Mouse (Mus musculus): ENCODE data around the gene Auts2.

Gene Auts2

DNA sequence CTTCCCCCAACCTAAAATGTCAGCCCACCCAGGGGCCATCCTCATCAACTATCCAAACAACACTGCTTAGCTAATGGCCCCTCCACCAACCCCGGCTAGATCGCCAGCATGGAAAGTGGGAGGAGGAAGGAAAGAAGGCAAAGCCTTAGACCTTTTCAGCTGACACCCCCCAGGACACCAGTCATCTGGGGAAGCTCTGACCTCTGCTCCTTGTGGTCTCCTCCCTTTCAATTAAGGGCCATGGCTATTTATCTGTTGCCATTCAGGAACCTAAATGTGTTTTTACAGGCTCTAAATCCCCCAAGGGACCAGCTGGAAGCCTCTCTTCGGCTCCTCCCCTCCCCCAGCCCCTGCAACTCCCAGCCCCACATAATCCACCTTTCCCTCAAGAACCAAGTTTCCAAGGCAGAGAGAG lies 42.3 kb downstream of the Auts2 start:
- DNase-seq (ENCODE audit: low read depth, low spot score) = no peak

DNA sequence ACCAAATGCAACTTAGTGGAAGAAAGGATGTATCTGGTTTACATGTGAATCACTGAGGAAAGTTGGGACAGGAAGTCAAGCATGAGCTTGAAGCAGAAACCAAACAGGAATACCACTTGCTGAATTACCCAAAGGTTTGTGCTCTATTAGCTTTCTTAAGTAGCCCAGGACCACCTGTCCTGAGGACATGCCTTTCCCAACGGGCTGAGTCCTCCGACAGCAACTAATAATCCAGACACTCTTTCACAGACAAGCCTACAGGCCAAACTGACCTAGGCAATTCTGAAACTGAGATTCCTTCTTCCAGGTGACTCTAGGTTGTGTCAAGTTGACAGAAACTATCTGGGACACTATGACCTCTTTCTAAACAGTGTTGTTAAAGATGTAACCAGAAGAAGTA lies 44.2 kb downstream of the Auts2 start:
- no peak for DNase-seq (ENCODE audit: low read depth, low spot score)

DNA sequence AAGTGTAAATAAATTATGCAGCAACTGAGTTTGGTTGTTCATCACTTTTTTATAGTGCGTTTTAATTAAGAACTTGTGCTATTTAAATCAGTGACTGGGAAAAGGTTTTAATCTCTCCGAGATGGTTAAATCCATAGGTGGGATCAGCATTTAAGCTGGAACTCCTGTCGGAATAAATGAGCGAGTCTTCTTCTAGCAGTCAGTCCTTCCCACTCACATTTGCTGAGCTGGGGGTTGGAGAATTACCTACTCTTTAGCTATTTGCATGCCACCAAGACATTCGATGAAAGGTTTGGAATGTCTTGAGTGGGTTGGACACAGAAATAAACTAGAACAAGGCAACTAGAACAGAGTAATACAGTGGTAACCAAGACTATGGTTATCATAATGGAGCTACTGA lies 45.1 kb downstream of the Auts2 start:
- DNase-seq (ENCODE audit: low read depth, low spot score) = no peak

DNA sequence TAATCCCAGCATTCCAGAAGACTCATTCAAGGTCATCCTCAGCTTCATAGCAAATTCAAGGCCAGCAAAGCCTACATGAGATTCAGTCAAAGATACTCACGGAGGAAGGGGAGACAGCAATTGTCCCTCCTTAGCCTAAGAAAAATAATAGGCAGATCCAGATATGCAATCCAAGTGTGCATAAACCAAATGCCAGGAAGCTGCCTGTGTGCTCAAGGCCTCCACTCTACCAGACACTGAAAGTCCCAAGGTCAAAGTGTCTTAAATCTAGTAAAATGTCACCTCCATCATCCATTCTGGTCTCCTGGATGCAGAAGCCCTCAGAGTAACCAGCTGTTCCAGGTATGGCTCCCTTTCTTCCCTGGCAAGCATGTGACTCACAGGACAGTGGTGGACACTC lies 50.4 kb downstream of the Auts2 start:
- no peak for DNase-seq (ENCODE audit: low read depth, low spot score)

DNA sequence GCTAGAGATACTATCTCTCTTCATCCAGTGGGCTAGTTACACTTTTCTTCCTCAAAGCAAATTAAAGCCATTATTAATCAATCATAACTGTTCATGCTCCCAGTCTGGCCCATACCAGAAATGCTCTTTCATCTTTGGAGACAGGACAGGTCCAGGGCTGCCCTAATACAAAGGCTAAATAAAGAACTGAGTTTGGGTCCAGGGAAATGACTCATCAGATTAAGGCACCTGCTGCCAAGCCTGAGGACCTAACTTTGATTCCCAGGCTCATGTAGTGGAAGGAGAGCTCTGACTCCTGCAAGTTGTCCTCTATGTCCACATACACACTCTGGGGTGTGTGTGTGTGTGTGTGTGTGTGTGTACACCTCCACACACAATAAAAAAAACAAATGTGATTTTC lies 51.1 kb downstream of the Auts2 start:
- no peak for DNase-seq (ENCODE audit: low read depth, low spot score)

DNA sequence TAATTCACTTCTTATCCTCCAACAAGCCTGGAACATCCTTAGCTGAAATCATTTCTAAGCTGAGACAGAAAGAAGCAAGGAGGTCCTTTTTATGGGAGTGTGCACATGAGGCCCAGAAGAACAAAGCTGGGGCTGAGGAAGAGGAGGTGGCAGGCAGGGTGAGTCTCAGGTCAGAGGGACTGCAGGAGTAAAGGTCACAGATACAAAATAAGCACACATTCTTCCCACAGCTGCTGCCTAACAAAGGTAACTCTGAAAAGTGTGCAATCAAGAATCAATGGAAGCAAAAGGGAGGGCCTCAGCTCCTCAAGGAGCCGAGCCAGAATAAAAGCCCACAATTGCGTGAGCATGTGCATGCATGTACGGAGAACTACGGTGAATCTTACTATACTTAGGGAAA lies 51.6 kb downstream of the Auts2 start:
- no peak for DNase-seq (ENCODE audit: low read depth, low spot score)

DNA sequence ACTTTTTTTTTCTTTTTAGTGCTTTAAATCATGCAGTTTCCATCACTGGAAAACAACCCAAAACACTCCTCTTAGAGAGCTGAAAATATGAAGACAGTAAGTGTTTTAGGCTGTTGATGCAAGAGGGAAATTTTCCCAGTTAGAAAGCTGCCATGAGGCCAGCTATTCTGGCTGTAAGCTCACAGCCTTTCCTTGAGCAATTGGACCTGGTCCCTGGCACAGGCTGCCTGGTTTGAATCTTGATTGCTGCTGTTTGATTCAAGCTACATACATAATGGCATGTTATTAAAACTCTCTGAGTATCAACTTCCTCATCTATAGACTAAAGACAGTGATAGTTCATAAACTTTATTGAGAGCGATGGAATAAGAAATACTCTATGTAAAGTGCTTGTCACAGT lies 52.8 kb downstream of the Auts2 start:
- DNase-seq (ENCODE audit: low read depth, low spot score) = no peak

DNA sequence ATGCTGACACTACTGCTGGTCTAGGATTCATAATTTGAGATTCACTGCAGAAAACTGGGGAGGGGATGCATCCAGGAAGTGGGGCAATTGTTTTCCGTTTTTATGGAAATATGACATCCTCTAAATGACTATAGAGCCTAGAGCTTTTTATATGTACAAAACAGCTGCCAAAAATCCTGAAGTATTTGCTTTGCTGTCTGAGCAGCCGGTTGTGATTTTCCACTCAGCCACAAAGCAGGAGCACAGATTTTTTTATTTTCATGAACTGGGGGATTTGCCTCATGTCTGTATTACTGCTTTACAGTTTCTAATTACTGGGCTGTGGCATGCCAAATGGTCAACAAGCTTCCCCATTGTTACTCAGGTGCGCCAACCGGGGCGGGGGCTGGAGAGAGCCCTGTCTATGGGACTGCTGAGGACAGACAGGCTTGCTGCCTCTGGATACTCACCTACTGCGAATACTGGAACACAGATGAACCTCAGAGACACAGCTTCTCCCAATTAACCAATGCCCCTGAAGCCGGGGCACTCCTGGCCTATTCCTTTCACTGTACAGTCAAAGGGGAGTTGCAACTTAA lies 53.3 kb downstream of the Auts2 start:
- no peak for DNase-seq (ENCODE audit: low read depth, low spot score)

DNA sequence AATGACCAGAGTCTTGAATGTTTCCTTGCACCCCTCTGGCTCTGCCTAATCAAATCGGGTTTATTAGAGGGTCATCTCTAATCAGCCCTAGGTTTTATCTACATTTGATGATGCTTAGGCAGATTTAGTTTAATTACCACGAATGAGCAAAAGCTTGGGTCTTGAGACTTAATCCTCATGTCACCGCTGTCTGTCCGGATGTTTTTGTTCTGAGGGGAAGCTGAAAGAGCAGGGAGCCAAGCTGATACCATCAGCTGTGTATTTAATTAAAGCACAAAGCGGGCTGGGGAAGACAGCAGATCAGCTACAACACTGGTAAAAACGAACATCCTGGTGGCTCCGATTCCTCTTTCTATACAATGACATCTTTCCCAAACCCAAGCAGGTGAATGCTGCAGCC lies 56.3 kb downstream of the Auts2 start:
- DNase-seq (ENCODE audit: low read depth, low spot score) = no peak

DNA sequence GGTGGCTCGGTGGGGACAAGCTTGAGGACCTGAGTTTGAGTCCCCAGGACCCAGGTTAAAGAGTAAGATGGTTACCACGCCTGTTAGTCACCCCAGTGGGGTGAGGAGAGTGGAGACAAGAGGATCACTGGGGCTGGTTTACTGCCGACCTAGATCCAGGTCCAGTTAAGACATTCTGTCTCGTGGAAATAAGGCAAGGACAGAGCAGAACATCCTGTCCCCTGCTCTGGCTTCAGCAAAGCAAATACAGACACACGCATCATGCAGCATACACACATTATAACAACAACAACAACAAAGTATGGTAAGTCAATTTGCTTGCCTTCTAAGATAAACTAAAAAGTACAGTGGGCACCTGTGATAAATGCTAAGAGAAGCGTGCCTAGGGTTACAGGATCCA lies 57.1 kb downstream of the Auts2 start:
- no peak for DNase-seq (ENCODE audit: low read depth, low spot score)

DNA sequence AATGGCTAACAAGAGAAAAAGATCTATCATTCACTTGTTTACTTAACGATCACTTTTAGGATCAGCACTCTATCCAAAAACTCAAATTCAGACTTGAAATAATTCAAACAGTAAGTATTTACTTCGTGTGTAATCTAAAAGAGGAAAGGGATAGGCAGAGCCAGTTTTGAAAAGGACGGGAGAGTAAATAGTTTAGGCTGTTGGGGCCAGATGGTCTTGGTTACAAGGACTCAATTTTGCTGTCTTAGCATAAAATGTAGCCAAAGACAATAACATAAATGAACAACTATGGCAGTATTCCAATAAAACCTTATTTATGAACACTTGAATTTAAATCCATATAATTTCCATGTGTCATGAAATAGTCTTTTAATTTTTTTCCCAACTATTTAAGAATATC lies 57.7 kb downstream of the Auts2 start:
- DNase-seq (ENCODE audit: low read depth, low spot score) = no peak

DNA sequence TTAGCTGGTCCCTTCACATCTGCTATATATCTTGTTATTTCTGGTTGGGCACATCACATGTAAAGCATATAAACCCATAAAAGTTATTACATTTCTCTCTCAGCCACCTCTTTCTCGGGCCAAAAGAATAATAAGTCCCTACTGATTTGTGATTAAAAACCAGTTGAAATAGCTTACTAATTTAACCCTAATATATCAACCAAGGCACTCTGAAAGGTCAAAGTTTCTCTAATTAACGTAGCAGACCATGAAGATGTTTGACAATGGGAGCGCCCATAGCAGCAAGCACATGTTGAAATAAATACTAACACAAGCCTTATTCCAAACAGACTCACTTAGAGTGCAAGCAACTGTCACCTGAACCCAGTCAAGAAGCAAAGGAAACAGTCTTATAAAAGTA lies 61.7 kb downstream of the Auts2 start:
- DNase-seq (ENCODE audit: low read depth, low spot score) = no peak

DNA sequence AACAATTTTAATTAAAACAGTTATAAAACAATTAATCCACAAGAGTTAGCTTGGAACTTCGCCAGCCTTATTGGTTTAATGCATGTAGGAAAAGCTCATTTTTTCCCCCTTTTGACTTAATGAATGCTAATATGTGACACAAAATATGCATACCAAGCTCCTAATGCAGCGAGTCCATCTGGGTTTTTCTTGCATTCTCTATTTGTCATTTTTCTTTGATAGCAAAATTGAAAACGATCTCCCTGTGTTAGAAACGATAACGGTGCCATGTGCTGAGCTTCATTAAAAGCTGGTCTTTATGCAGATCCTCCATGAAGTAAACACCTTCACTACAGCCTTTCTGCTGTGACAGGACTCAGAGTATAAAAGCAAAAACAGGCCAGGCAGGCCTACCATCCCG lies 62.7 kb downstream of the Auts2 start:
- DNase-seq (ENCODE audit: low read depth, low spot score) = no peak

DNA sequence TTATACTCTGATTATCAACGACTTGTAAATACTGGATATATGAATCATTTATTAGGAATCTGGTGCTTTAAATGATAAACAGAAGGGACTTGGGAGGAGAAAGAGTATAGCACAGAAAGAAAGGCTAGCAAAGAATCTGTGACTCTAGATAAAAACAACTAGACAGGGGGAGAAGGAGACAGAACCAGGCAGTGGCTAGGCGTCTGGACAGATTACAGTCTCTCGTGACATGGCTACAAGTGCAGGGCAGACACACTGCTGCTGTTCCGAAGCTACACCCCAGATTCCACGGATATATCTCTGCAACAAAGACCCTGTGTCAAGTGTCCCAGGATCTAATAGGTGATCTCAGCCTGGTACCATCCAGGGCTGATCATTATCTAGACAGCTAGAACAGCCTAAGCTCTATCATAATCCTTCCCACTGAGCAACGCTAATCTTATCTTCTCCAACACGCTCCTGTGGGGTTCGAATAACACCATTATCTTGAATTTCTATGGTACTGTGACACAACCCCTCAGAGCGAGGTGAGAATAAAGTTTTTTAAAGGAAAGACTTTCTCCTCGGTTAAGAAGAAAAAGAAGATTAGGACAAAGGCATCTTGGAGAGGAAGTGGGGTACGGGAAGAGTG lies 63.8 kb downstream of the Auts2 start:
- no peak for DNase-seq (ENCODE audit: low read depth, low spot score)

DNA sequence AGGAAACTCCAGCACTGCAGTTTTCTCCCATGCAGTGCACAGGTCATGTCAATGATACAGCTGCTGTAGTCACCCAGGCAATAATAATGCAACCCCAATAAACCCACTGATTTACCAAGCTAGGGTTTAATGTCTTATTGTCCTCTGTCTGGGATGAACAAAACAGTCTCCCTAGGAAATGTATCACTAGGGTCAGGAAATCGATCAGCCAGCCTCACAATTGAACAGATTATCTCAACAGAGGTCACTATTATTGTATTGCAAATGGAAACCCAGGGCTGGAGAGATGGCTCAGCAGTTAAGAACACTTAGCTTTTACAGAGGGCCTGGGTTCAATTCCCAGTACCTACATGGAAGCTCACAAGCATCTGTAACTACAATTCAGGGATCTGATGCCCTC lies 65.6 kb downstream of the Auts2 start:
- DNase-seq (ENCODE audit: low read depth, low spot score) = no peak

DNA sequence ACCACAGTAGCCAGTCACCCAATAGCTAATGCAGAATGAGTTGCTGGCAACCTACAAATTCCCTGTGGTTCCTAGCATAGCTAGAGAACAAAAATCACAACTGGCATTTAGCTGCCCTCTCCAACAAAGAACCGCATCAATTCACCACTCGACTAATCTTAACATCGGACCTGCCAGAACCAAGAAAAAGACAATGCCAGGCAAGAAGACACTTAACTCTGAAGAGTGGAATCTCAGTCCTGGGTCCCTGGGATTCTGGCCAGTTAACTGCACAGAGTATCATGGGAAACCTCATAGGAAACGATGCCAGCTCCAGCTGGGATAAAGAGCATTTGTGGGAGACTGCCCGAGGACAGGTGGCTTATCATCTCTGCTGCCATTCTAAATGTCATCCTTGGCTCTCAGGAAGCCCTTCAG lies 70.2 kb downstream of the Auts2 start:
- no peak for DNase-seq (ENCODE audit: low read depth, low spot score)

DNA sequence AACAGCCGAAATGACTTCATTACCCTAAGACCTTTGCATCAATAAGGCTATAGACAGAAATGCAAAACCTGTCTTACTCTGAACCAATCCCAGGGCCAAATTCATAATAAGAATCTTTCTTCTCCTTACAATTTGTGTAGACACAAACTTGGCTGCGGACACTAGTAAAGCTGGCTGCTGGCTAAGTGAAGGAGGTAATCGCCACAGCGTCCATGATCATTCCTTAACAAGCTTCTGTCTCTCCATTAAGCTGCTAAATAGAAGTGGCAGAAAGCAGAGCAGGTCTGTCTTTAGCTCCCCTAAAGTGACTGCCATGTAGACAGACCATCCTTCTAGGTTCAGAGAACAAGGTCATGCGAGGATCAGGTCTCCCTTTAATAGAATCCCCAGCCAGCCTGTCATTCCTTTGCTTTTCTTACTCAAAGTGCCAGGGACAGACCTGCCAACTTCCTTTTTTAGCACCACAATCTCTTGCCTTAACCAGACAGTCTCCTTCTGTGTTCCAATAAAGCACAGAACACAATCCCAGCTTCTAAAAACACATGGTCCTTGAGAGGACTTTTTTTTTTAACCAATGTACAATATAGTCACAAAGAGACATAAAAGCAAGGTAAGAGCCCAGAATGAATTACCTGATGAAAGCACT lies 70.8 kb downstream of the Auts2 start:
- no peak for DNase-seq (ENCODE audit: low read depth, low spot score)

DNA sequence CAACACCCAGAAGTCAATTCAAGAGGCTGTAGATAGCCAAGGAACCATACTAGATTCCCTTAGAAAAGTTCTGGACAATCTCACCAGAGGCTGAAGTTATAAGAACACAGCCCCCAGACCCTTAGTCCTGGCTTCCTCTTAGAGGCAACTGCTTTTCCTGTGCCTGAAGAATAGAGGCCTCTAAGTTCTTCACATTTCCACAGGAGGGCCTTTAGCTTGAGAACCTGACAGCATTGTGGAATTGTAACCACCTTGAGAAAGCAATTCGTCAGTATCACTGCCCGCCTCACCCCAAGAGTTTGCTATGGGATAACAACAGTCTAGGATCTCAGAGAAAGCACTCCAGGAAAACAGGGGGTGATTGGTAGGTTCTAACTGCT lies 75.8 kb downstream of the Auts2 start:
- DNase-seq (ENCODE audit: low read depth, low spot score) = no peak

DNA sequence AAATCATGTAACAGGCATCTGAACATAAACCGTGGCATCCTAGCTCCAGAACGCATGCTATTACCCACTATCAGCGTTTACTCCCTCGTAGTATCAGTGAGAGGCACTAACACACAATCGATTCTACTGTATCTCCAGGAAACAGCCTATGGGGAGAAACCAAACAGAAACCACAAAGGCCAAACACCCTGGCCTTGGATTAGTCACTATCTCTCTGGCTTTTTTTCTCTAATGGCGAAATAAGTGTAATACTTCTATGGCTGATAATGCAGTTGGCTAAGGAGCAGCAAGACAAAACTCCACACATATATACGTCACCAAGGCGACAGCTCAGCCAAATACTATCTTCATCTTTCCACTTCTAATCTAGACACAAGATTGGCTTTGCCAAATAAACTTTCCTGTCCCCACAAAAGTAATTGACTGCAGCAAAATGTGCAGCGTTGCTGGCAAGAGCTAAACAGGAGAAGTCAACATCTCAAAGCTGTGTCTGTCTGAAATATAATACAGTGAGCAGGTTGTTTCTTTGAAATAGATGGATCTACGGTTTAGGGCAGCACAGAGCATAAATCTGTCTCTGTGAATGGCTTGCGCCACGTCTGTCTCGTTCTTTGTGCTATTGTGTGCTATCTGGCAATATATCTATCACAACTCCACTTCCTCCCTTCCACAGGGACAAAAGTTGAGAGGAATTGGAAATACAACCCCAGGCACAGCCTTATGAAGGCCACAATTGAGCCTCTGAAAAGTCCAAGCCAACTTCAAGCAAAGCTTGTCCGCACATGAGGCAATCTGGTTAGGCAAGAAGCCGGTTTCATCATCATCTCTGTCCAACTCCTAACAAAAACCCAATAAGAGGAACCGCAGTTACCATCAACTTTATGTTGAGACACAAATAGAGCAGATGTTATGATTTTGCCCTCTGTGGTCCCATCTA lies 76.4 kb downstream of the Auts2 start:
- DNase-seq (ENCODE audit: low read depth, low spot score) = no peak

DNA sequence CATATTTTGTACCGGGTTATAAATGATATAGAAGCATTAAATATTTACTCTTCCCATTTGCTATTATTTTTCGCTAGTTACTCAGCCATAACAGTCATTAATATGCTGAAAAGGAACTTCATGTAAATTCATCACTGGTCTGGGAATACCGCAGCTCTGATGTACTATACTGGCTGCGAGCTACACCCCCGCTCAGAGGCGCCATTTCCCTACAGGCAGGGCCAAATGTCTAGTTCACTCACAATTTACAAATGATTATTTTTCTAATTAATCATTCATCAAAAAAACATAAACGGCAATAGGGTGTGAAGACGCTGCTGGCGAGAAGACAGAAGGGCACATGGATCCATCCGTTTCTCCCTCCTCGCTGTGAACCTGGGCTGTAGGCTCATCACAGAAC lies 80.6 kb downstream of the Auts2 start:
- no peak for DNase-seq (ENCODE audit: low read depth, low spot score)

DNA sequence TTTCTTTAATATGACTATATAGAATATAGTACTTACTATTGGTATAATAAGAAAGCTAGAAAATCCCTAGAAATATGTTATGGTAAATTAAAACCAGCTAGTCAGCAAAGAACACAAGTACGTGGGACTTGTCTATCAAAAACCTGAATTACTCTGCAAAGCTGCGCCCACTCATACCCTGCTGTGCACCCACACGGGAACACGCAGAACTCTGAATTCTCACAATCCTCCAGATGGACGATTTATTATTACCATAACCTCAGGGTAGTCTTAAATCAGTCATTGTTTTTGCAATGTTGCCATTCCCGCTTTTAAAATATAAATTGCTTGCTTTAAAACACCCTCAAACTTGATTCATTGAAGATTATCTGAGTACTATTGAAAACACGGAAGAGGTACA lies 84.6 kb downstream of the Auts2 start:
- no peak for DNase-seq (ENCODE audit: low read depth, low spot score)

DNA sequence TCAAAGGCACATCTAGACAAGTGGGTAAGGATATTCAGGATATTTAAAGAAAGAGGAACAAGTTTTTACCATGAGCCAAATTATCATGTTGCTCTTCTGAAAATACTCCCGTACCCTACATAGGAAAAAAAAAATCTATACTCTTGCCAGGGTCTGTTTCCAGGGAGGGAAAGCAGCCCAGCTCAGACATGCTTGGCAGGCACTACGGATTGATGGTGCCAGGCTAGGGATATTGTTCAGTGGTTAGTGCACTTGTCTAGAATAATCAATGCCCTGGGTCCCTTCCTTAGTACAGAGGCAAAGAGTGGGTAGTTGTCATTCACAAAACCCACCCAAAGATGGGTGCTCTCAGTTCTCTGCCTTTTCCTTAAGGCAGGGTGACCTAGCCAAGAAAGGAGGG lies 90.8 kb downstream of the Auts2 start:
- no peak for DNase-seq (ENCODE audit: low read depth, low spot score)

DNA sequence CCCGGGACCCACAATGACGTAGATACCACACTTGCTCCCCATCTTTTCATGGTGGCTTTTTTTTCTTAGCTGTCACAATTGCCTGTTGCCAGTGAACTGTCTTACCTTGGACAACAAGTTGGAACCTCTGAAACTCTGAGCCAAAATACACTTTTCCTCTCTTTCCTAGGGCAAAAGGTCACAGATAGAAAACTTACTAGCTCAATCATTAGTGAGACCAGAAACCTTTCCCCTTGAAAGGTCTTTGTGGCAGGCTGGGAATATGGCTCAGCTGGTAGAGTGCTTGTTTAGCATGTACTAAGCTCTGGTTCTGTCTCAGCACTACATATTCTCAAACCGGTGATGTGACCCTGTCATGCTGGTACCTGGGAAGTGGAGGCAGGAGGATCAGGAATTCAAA lies 93.1 kb downstream of the Auts2 start:
- no peak for DNase-seq (ENCODE audit: low read depth, low spot score)
